ENCODE assay signal across 25 mouse cellular contexts in genomic region chr12:100321545-100321944, GRCm38 (mm10).
DNase-seq lines count a peak whose midpoint lies in the region; ATAC-seq and TF ChIP-seq lines count a peak whose summit lies in the region.
"Had no signal": no experiment of that assay in that cellular context is flagged by ENCODE, and none has a peak within 500 bp of the region (broad histone marks: within the 10 kb centered on the region; RNA-seq: fewer than 3 reads in every experiment).

No protein-coding gene starts in this region.

- no peak for ATAC-seq in forebrain, postnatal 0 days
- ATAC-seq: CD4-positive, CD25-positive, alpha-beta regulatory T cell, adult 4 months; forebrain, embryonic 16.5 days; inflammation-experienced regulatory T-cells, adult 6 months; liver, embryonic 12.5 days; liver, postnatal 0 days had no signal

- H3K27me3 ChIP-seq in forebrain, embryonic 10.5 days (ENCODE audit: poor library complexity, severe bottlenecking): no peaks in the 10 kb centered on the region
- H3K27me3 ChIP-seq in forebrain, postnatal 0 days (ENCODE audit: insufficient read depth, low read length): no peaks in the 10 kb centered on the region
- H3K27me3 ChIP-seq: heart, embryonic 12.5 days; liver, embryonic 12.5 days; neural tube, embryonic 13.5 days had no signal

- no peak for DNase-seq in forebrain, embryonic 10.5 days (ENCODE audit: extremely low spot score, low spot score)
- no peak for DNase-seq in forebrain, postnatal 0 days
- no peak for DNase-seq in layer of hippocampus, adult 2 months (ENCODE audit: low spot score in 2 of 2)
- DNase-seq in layer of hippocampus, postnatal 36 days: no peak
- DNase-seq in ovary, postnatal 36 days (ENCODE audit: low spot score): peak; percentile 18
- no peak for DNase-seq in ovary, postnatal 14 days (ENCODE audit: low spot score)
- no peak for DNase-seq in thymus, postnatal 4 days
- DNase-seq: cerebellum, adult 8-10 months; kidney, adult 11 months; kidney, postnatal 14 days; left cerebral cortex, postnatal 4 days; liver, postnatal 0 days; lung, postnatal 36 days; retina, postnatal 1 day; right cerebral cortex, postnatal 4 days; thymus, adult 18-20 months; thymus, postnatal 25 days had no signal

- H3K4me1 ChIP-seq in forebrain, embryonic 10.5 days: peaks cover 10% of the 10 kb centered on the region; the same call in 1 of the 2 replicates
- no peaks in the 10 kb centered on the region for H3K4me1 ChIP-seq in forebrain, postnatal 0 days (ENCODE audit: insufficient read depth)
- H3K4me1 ChIP-seq: heart, embryonic 12.5 days; liver, embryonic 12.5 days had no signal

- no peaks in the 10 kb centered on the region for H3K9me3 ChIP-seq in forebrain, embryonic 10.5 days
- no peaks in the 10 kb centered on the region for H3K9me3 ChIP-seq in forebrain, postnatal 0 days (ENCODE audit: low read length)
- H3K9me3 ChIP-seq: heart, embryonic 12.5 days; liver, embryonic 12.5 days; neural tube, embryonic 13.5 days had no signal

- 0 out of 2 replicates have a peak overlapping the region, but pooled peaks have one; percentile 1 for H3K27ac ChIP-seq in forebrain, embryonic 10.5 days
- no peak overlapping the region for H3K27ac ChIP-seq in forebrain, postnatal 0 days (ENCODE audit: low read depth, low read length)
- peak overlapping the region; percentile 5; the same call in 1 of the 2 replicates for H3K27ac ChIP-seq in layer of hippocampus, adult 2 months
- H3K27ac ChIP-seq: heart, adult 2 months; liver, embryonic 12.5 days; neural tube, embryonic 13.5 days; stomach, postnatal 0 days had no signal

- TF ChIP-seq CTCF in forebrain, postnatal 0 days (IDR thresholded peaks at IDR 0.05; ENCODE audit: low read depth): no peak
- no peak for TF ChIP-seq CTCF in layer of hippocampus, adult 2 months (conservative IDR thresholded peaks at IDR 0.05)

- H3K4me3 ChIP-seq in forebrain, embryonic 10.5 days: no peak overlapping the region
- no peak overlapping the region for H3K4me3 ChIP-seq in forebrain, postnatal 0 days (ENCODE audit: low read depth, low read length)
- no peak overlapping the region for H3K4me3 ChIP-seq in layer of hippocampus, adult 2 months
- H3K4me3 ChIP-seq: heart, adult 2 months; heart, embryonic 12.5 days; liver, embryonic 12.5 days; neural tube, embryonic 13.5 days had no signal

- no peak overlapping the region for H3K4me2 ChIP-seq in forebrain, postnatal 0 days (ENCODE audit: low read depth)
- H3K4me2 ChIP-seq: heart, embryonic 12.5 days; liver, embryonic 12.5 days; neural tube, embryonic 13.5 days had no signal

- 91% methylated on average over 4 of the region's 4 CpGs for whole genome bisulfite sequencing in forebrain, embryonic 10.5 days
- WGBS in forebrain, postnatal 0 days: 52% methylated on average over 4 of the region's 4 CpGs

- H3K36me3 ChIP-seq in forebrain, embryonic 10.5 days (replicated peaks): peaks cover 43% of the 10 kb centered on the region
- H3K36me3 ChIP-seq in forebrain, postnatal 0 days (ENCODE audit: insufficient read depth): peaks cover 14% of the 10 kb centered on the region; the same call in 1 of the 2 replicates
- H3K36me3 ChIP-seq: liver, embryonic 12.5 days had no signal

- H3K9ac ChIP-seq in forebrain, postnatal 0 days: no peak overlapping the region
- H3K9ac ChIP-seq: heart, embryonic 12.5 days; liver, embryonic 12.5 days; liver, postnatal 0 days; neural tube, embryonic 13.5 days had no signal
